ENCODE assay signal across 26 mouse cellular contexts in genomic region chr6:88259621-88260020, GRCm38 (mm10). TPM values are rescaled to one million over a fixed set of nuclear protein-coding genes. Genes with fewer than 3 reads are reported as not detected.
DNase-seq lines count a peak whose midpoint lies in the region; ATAC-seq lines count a peak whose summit lies in the region.
"Had no signal": no experiment of that assay in that cellular context is flagged by ENCODE, and none has a peak within 500 bp of the region (broad histone marks: within the 10 kb centered on the region; RNA-seq: fewer than 3 reads in every experiment).

No protein-coding gene starts in this region.

- DNase-seq in brain, adult 2 months (ENCODE audit: low read depth, low spot score) = peak; percentile 68
- DNase-seq in cerebellum, adult 11 months = peak; percentile 41
- DNase-seq in cerebellum, adult 8-10 months = peak; percentile 44
- peak; percentile 71 to 79 for DNase-seq in cerebellum, postnatal 14 days
- no peak for DNase-seq in gastrocnemius, adult 18-20 months (ENCODE audit: low spot score)
- no peak for DNase-seq in heart, postnatal 36 days
- no peak for DNase-seq in forebrain, embryonic 10.5 days (ENCODE audit: extremely low spot score, low spot score)
- DNase-seq: adrenal gland, adult 2 months; adrenal gland, postnatal 36 days; forebrain, postnatal 0 days; gastrocnemius, postnatal 10 days; heart, adult 18-20 months; heart, postnatal 14 days; kidney, adult 2 months had no signal

- no peaks in the 10 kb centered on the region for H3K36me3 ChIP-seq in hindbrain, embryonic 16.5 days (ENCODE audit: control insufficient read depth, insufficient read depth, low read length)
- peaks cover 19% of the 10 kb centered on the region for H3K36me3 ChIP-seq in forebrain, embryonic 10.5 days (replicated peaks)
- H3K36me3 ChIP-seq: heart, embryonic 15.5 days had no signal

- no peak overlapping the region for H3K4me2 ChIP-seq in hindbrain, embryonic 16.5 days (ENCODE audit: low read length)
- H3K4me2 ChIP-seq: embryonic facial prominence, embryonic 13.5 days; forebrain, embryonic 13.5 days; heart, embryonic 11.5 days; heart, embryonic 15.5 days; hindbrain, embryonic 14.5 days had no signal

- H3K9ac ChIP-seq in hindbrain, embryonic 16.5 days (ENCODE audit: low read depth, low read length) = no peak overlapping the region
- H3K9ac ChIP-seq: embryonic facial prominence, embryonic 13.5 days; forebrain, embryonic 13.5 days; forebrain, postnatal 0 days; heart, embryonic 15.5 days; hindbrain, embryonic 14.5 days had no signal

- no peaks in the 10 kb centered on the region for H3K9me3 ChIP-seq in hindbrain, embryonic 16.5 days (ENCODE audit: control insufficient read depth, low read length)
- no peaks in the 10 kb centered on the region for H3K9me3 ChIP-seq in forebrain, embryonic 10.5 days
- H3K9me3 ChIP-seq: embryonic facial prominence, embryonic 13.5 days; forebrain, embryonic 13.5 days; heart, embryonic 15.5 days; hindbrain, embryonic 10.5 days had no signal

- intact Hi-C loops in heart, postnatal 36 days (cut with DNase I) = no loop called here

- 93% methylated on average over 3 of the region's 3 CpGs for WGBS in hindbrain, embryonic 16.5 days
- 92% methylated on average over 3 of the region's 3 CpGs for WGBS in forebrain, embryonic 10.5 days

- no peaks in the 10 kb centered on the region for H3K27me3 ChIP-seq in hindbrain, embryonic 16.5 days (replicated peaks; ENCODE audit: control insufficient read depth, insufficient read depth, low read length)
- no peaks in the 10 kb centered on the region for H3K27me3 ChIP-seq in forebrain, embryonic 10.5 days (ENCODE audit: poor library complexity, severe bottlenecking)
- H3K27me3 ChIP-seq: embryonic facial prominence, embryonic 13.5 days; forebrain, embryonic 13.5 days; heart, embryonic 15.5 days had no signal

- ATAC-seq in hindbrain, embryonic 16.5 days = no peak
- ATAC-seq: forebrain, embryonic 13.5 days; forebrain, postnatal 0 days; intestine, embryonic 16.5 days had no signal

- no peaks in the 10 kb centered on the region for H3K4me1 ChIP-seq in hindbrain, embryonic 16.5 days (ENCODE audit: control insufficient read depth, insufficient read depth, low read depth, low read length)
- peaks cover 18% of the 10 kb centered on the region for H3K4me1 ChIP-seq in forebrain, embryonic 10.5 days
- H3K4me1 ChIP-seq: embryonic facial prominence, embryonic 13.5 days had no signal

- no peak overlapping the region for H3K27ac ChIP-seq in hindbrain, embryonic 16.5 days (ENCODE audit: low read depth, low read length)
- H3K27ac ChIP-seq in forebrain, embryonic 10.5 days = no peak overlapping the region
- H3K27ac ChIP-seq: embryonic facial prominence, embryonic 13.5 days; forebrain, embryonic 13.5 days; heart, embryonic 15.5 days; hindbrain, embryonic 10.5 days; hindbrain, embryonic 14.5 days had no signal

- H3K4me3 ChIP-seq in hindbrain, embryonic 16.5 days (ENCODE audit: low read length) = no peak overlapping the region
- no peak overlapping the region for H3K4me3 ChIP-seq in forebrain, embryonic 10.5 days
- H3K4me3 ChIP-seq: embryonic facial prominence, embryonic 13.5 days; forebrain, embryonic 13.5 days; heart, embryonic 15.5 days; hindbrain, embryonic 10.5 days had no signal

RNA-seq across cellular contexts. Expression of gene Dnajb8, which starts 37.6 kb away (rescaled TPM):
- total RNA-seq in gastrocnemius, adult 18-20 months (2021) = not detected
- not detected for total RNA-seq in heart, postnatal 36 days (2021)
- not detected in 2 replicates for polyA plus RNA-seq in hindbrain, embryonic 16.5 days (2015; fragmentation: Nextera tagmentation; extraction: Ambion mirVana)
- not detected in 2 replicates for polyA plus RNA-seq in forebrain, embryonic 10.5 days (2016; fragmentation: Nextera tagmentation; extraction: Ambion mirVana)
- total RNA-seq: adrenal gland, adult 2 months; adrenal gland, postnatal 36 days; ES-E14; forebrain, postnatal 0 days; gastrocnemius, postnatal 10 days; gastrocnemius, postnatal 4 days; heart, adult 18-20 months; heart, postnatal 14 days had no signal
- polyA plus RNA-seq: adrenal gland, adult 2 months; brain, embryonic 14.5 days; cortical plate, adult 2 months; embryonic facial prominence, embryonic 13.5 days; forebrain, embryonic 13.5 days; forebrain, postnatal 0 days; heart, embryonic 11.5 days; heart, embryonic 15.5 days; hindbrain, embryonic 10.5 days; hindbrain, embryonic 14.5 days; intestine, embryonic 16.5 days; kidney, adult 2 months had no signal

Comparison
In these comparisons a context has a peak if more than half of its experiments do, and no peak if none do; other contexts are left out.
1. DNase-seq: peak in brain, adult 2 months (single experiment), cerebellum, adult 11 months (single experiment), cerebellum, adult 8-10 months (single experiment) and cerebellum, postnatal 14 days (2 of 2); none in gastrocnemius, adult 18-20 months (single experiment), heart, postnatal 36 days (0 of 2) and forebrain, embryonic 10.5 days (single experiment).